Mouse (Mus musculus) left cerebral cortex, adult 9 months (tissue): Measurements from ENCODE around the gene Kif28.
"Not testable (repeated sequence)": the region's sequence is repeated elsewhere in the genome, so short reads cannot be mapped to it uniquely, and the experiment has no call there.

Experiments used
- DNase-seq, 2 experiments: peaks; one replicate each; pipeline ENCODE4 v3.0.0; 2022; ENCODE audit warnings: low spot score in 2 of 2

The Kif28 gene

GRCm38 (mm10) chr1:179745171-179745570 lies at the start of gene Kif28:
TSS of gene Kif28 (minus strand) at chr1:179745271.
- DNase-seq: no peak

- DNase-seq: no peak
These were observed 42.2 kb upstream of the Kif28 start for GRCm38 (mm10) chr1:179787281-179787680.

GRCm38 (mm10) chr1:179785502-179785901 lies 40.4 kb upstream of the Kif28 start:
- DNase-seq: no peak

DNA sequence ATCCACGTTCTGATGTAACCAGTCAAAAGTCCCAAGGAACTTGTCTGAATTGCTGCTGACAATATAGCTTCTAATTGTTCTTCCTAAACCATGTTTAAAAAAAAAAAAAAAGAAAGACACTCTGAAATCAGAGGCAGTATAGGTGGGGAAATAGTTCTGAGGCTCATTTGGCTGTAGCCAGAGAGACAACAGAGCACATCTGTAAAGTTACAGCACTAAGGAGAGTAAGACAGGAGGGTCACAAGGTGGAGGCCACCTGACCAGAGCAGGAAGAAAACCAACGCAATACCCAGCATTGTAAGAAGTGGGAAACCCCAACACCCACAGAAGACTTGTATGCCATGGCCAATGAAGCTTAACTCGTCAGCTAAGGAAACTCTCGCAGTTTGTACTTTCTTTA lies 39.0 kb upstream of the Kif28 start:
- no peak for DNase-seq

DNA sequence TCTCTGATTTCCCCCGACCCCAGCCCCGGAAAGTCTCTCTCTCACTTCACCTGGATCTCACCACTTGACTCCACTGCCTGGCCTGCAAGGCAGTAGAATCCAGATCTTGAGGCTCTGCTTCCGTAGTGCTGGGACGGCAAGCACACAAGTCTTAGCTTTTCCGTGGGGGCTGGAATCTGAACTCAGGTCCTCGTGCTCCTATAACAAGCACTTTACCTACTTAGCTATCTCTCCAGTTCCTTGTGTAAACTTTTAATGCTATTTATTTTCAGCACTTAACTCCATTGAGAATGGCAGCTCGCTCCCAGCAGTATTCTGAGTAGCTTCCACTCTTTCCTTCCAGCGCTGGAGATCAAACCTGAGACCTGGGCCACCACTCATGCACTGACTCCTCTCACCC lies 31.8 kb upstream of the Kif28 start:
- no peak for DNase-seq

DNA sequence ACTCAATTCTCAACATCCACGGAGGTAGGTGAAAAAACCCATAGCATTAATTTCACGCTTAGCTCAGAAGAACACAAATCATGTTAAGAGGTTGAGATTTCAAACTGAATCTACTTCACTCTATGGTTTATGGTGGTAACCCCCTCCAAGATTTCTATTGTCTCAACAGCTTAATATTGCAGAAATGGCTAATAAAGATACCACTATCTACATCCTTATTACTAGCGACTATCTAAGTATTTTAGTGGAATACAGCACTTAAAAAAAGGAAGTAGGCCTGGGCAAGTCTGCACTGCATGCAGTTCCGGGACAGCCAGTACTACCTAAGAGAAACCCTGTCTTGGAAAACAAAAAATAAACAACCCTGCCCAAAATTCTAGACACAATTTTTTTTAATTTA lies 15.5 kb upstream of the Kif28 start:
- DNase-seq: no peak

- no peak for DNase-seq
These were observed 15.0 kb upstream of the Kif28 start for GRCm38 (mm10) chr1:179760086-179760485.

DNA sequence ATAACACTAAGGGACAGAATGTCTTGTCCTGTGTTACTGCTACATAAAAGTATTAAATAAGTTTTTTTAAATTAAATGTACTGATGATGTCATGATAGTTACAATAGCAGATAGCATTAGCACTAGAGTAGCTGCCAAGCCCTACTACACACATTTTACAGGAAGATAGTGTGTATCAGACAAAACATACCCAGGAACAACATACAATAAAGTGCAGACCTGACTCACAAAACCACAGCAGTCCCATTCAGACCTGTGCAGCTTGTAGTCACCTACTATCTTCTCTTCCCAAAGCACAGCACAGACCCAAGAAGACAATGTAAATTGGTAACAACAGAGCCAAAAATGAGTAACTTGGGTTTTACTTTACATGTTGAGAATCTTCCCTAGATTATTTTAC lies 11.4 kb upstream of the Kif28 start:
- DNase-seq: no peak

DNA sequence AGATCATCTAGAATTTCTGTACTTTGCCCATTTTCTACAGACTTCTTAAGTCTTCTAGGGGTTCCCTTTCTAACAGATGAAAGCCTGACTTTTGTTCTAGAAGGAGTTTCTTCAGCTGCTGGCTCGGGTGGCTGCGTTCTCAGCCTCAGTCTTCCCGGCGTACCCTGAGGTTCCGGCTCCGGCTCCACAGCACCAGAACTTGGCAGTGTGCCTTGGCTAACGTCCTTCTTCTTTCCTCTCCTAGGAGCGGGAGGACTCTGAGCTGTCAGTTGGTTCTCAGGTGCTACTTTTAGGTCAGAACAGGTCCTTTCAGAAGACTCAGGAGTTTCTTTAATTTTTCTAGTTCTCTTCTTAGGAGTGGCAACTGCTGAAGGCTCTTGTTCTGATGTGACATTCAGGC lies 7.9 kb upstream of the Kif28 start:
- DNase-seq: no peak

DNA sequence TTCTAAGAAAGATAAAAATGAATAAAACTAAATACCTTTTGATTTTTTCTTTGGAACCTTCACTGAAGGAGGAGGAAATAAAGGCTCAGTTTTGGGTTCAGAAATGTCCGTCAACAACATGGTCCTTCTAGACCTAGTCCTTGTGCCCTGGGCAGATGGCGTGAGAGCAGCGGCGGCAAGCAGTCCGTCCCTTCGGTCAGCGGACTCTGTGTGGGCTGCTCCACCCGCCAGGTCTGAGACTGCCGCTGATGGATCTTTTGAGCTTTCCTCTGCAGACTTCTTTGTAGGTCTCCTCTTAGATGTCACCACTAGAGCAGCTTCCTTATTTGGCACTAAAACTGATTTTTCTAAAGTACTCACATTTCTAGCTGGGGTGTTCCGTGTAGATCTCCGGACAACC lies 7.2 kb upstream of the Kif28 start:
- no peak for DNase-seq

DNA sequence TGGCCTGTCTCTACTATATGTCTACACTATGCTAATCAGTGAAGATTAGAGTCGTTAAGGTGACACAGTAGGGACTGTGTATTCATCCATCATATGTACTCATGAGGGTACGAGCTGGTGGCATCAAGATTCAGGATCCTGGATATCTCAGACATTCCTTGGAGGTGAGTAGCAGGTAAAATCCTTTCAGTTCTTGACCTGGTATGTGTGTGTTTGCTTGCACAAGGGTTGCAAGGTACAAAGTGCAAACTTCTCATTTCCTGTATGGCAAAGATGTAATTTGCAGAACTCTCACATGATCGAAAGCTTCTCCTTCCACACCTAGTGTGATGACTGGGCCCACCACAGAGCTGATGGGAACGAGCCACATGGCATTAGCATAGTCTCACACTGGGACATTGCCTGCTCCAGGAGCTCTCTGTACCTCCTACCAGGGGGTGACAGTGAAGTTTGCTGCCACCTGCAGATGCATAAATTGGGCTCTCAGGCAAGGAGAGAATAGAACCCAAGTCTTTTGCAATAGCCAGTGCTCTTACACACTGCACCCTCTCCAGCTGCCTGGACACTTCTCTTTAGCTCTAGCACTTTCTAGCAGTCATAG lies 1.4 kb downstream of the Kif28 start:
- DNase-seq: no peak

DNA sequence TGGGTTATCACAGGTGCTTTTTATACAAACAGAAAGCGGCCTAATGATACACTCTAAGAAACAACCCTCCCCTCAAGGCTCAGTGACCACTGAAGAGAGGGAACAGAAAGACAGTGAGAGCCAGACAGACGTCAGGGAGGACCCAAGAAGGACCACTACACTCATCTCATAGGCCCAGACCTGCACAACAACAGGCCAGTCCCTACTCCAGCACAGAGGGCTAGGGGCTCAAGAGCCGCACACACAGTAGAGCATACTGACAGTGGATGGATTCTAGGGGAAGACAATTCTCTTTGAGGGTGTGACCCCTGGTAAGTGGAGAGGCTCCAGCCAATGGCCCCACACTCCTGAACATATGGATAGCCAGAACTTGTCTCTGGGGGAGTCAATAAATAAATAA lies 8.6 kb downstream of the Kif28 start:
- no peak for DNase-seq

GRCm38 (mm10) chr1:179734500-179735474 lies 10.3 kb downstream of the Kif28 start:
- DNase-seq: peak in 1 of 2 experiments; percentile 69

GRCm38 (mm10) chr1:179731391-179731790 lies 13.7 kb downstream of the Kif28 start:
- no peak for DNase-seq

DNA sequence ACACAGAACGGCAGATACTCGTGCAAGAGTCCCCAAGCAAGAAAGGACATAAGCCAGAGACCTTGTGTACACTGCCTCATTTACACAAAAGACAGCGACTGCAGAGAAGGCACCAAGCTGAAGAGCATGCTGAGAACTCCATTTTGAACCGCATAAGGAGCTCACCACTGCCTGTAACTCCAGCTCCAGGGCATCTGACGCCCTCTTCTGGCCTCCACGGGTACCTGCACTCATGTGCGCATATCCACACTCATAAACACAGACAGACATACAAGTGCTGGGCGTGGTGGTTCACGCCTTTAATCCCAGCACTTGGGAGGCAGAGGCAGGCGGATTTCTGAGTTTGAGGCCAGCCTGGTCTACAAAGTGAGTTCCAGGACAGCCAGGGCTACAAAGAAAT lies 16.4 kb downstream of the Kif28 start:
- no peak for DNase-seq

GRCm38 (mm10) chr1:179722811-179723469 lies 22.1 kb downstream of the Kif28 start:
- DNase-seq: no peak

DNA sequence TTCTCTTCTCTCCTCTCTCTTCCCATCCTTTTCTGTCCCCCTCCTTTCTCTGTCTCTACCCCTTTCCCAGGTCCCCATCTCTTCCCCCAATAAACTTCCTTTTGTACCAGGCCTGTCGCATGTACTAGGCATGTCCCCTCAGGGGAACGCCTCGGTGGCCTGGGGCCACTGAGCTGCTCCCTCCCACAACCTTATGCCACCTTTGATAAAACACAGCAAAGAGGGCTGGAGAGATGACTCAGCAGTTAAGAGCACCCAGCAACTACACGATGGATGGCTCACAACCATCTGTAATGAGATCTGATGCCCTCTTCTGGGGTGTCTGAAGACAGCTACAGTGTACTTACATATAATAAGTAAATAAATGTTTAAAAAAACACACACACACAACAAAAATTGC lies 29.3 kb downstream of the Kif28 start:
- DNase-seq: no peak

- DNase-seq: not testable (repeated sequence)
These were observed 29.8 kb downstream of the Kif28 start for GRCm38 (mm10) chr1:179715289-179715688.

DNA sequence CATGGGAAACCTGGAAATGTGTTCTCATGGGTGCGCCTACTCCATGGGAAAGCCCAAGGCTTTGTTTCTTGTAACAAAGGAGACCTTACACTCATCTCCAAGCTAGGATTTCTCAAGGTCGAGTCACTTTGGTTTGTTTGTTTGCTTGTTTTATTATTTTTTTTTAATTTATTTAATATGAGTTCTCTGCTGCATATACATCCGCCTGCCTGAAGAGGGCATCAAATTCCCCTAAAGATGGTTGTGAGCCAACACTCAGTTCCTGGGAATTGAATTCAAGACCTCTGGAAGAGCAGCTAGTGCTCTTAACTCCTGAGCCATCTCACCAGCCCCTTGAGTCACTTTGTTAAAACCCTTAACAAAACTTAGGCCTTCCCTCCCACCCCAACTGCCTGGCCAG lies 31.7 kb downstream of the Kif28 start:
- no peak for DNase-seq

DNA sequence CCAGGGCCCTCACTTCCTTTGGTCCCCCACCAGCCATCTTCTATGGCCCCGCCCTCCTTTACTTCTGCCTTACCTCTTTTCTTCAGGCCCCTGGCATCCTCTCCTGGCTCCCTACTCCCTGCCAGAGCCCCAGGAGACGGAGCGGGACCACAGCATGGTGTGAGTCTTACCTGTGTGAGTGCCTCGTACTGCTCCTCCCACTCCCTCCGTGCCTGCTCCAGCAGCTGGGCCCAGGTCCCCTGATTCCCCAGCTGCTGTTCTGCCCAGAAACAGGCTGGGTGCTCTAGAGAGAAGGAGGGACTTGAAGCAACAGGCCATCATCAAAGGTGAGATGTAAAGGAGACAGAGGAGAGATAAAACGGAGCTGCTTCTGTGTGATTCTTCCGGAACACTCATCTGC lies 32.4 kb downstream of the Kif28 start:
- DNase-seq: no peak

DNA sequence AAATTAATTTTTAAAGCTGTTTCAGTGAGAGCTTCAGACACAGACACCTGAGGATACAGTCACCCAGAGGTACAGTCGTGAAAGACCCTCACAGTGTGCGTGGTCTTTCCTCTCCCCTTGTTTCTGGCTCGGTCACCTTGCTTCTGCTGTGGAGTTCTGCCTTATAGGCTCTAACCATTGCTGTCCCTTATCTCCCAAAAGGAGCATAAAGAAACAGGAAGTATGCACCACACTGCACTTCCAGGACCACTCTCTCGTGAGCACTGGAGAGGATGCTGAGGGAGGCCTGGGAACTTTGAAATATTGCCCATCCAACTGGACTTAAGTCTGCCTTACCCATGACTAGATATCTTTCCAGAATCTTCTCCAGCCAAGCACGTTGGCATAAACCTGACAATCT lies 34.3 kb downstream of the Kif28 start:
- no peak for DNase-seq

DNA sequence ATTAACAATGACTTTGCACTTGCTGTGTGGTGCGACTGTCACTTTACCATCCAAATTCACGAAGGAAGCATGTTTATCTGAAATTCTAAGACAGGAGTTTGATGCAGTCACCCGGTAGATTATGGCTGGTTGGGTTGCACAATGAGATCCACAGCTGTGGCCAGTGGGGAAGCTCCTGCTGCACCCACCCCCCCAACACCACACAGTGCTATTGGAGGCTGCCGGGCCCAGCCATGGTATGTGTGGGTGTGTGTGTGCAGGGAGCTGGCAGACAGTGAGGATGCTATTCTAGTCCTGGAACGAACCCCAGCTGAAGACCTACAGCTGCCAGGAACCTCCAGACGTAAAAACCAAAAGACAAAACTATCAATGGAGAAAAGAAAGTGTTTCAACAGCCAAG lies 35.7 kb downstream of the Kif28 start:
- peak; percentile 66 to 88 for DNase-seq

GRCm38 (mm10) chr1:179705154-179705553 lies 39.9 kb downstream of the Kif28 start:
- DNase-seq: peak in 1 of 2 experiments; percentile 72
